Mouse (Mus musculus): ENCODE results near the gene Zdhhc11.
A peak's percentile ranks its signal among the peaks of the same experiment; 100 is the strongest.

The Zdhhc11 gene

DNA sequence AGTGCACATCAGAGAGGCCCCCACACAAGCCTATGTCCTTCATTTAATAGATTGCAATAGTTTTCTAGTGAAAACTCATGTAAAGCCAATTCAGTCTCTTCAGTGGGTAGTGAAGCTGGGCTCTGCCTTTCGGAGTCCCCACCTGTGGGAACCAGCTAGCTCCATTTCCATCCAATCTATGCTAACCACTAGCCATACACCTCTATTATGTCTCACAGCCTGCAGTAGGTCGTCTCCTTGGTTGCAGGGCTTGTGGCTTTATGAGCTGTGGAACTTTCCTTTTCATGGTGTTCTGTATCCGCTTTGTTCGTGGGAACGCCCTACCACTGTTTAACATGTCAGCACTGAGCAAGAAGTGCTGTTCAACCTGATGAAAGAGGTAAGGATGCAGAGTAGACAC is at the start of gene Zdhhc11:
TSS of gene Zdhhc11 (plus strand) at position 301 of the 400 bp plus-strand sequence.
- DNase-seq (ENCODE audit: low spot score): no peak

DNA sequence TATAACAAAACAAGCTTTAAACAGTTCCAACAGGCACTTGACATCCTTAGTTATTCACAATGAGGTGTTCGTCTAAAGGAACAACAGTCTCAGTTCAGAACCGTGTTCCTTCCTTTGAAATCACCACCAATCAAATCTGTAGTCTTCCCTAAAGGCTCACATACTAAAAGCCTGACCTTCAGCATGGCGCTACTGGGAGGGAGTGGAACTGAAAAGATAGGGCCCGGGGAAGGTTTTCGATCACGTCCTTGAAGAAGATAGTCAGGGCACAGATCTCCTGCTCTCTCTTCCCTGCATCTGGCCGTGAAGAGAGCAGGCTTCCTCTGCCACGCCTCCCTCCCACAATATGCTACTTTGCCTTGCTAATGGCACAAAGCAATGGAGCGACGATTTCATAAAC is 31.4 kb upstream of the Zdhhc11 start:
- no peak for DNase-seq (ENCODE audit: low spot score)

GRCm38 (mm10) chr13:73936938-73937320 is 26.7 kb upstream of the Zdhhc11 start:
- no peak for DNase-seq (ENCODE audit: low spot score)

DNA sequence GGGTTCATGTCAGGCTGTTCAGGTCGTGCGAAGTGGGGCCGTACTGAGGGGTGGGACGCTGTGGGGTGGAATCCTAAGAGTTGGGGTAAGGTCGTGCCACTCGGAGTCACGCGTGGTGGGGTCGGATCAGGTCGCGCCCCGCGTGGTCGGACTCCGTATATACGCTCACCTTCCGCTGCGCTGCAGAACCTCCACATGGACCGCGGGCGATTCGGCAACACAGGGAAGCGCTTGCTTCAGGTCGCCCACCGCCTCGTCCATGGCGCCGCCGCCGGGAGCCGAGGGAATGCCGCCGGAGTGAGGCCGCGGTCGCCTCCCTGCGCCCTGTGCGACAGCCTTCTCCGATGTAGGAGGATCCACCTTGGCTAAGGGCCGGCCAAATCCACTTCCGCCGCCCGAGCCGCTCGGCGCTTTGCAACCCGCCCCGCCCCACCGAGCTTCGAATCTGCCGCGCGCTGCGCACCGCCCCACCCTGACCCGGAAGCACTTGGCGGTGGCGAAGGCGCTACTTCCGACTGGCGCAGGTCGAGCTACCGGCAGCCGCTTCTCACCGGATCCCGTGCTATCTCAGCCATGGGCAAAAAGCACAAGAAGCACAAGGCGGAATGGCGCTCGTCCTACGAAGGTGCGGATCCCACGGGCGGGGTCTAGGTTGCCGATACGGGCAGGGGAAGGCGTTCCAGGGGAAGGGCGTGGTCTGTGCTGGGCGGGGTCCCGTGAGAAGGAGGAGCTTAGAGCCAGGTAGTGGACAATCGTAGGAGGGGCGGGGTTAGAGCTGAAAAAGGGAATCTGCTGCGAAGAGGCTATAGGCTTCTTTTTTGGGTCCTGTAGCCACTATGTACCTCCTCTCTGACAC is 26.1 kb upstream of the Zdhhc11 start, which contains the start of the genes Trip13 and Brd9:
TSS of gene Trip13 (minus strand) at position 464 of the 856 bp plus-strand sequence.
TSS of gene Brd9 (plus strand) at position 491 of the 856 bp plus-strand sequence.
- peak; percentile 95 for DNase-seq (ENCODE audit: low spot score)

DNA sequence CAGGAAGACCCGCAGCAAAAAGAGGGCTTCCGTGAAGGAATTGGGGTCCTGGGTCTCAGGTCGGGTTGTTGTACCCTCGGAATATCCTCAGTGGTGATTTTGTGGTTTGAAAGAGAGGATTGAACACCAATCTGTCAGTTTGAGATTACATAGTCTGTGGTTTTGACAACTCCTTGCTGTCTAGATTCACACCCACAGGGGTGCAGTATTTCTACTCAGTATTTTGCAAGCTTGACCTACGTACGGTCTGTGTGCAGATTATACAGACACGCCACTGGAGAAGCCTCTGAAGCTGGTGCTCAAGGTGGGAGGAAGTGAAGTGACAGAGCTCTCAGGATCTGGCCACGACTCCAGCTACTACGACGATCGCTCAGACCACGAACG is 25.5 kb upstream of the Zdhhc11 start:
- DNase-seq (ENCODE audit: low spot score): no peak

DNA sequence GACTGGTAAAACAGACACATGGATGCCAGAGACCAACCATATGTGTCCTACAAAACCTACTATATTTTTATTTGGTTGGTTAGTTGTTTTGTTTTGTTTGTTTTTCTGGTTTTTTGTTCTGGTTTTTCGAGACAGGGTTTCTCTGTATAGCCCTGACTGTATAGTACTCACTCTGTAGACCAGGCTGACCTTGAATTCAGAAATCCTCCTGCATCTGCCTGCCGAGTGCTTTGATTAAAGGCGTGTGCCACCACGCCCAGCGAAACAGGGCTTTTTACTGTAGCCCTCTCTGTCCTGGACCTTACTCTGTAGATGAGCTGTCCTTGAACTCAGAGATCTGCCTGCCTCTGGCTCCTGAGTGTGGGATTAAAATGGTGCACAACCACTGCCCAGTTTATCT is 24.6 kb upstream of the Zdhhc11 start:
- DNase-seq (ENCODE audit: low spot score): no peak

DNA sequence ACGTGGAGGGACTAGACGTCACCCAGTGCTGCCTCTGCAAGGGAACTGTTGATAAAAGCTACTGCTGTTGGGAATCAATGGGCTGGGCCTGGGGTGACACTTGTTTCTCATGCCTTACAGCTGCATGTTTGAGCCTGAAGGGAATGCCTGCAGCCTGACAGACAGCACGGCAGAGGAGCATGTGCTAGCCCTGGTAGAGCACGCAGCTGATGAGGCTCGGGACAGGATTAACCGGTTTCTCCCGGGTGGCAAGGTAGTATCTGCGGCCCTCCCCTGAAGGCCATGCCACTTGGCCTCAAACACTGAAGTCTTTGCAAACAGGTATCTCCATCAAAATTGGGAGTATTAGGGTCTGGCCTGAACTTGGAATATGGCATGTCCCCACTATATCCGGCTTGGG is 19.0 kb upstream of the Zdhhc11 start:
- peak; percentile 72 for DNase-seq (ENCODE audit: low spot score)

DNA sequence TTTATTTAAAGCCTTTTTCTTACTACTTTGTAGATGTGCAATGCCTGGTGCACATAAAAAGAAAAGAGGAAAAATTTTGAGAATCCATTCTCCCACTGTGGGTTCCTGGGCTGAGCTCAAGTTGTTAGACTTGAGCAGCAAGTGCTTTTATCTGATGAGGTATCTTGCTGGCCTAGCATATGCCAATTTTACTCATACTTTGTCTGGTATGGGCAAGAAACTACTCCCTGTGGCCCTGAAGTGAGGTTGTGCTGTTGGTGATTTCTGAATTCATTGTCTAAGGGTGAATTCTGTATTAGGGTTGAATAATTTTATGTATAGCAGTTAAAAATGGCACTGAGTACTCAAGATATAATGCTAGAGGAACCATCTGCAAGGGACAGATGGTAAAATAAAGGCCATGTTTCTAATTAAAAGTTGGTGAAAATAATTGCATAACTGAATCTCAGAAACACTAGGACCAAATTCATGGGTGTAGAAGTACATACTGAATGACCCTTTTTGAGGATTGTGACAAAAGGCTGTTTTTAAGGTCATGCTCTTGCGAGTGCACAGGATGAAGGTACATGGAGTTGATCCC is 10.0 kb upstream of the Zdhhc11 start:
- DNase-seq (ENCODE audit: low spot score): no peak

DNA sequence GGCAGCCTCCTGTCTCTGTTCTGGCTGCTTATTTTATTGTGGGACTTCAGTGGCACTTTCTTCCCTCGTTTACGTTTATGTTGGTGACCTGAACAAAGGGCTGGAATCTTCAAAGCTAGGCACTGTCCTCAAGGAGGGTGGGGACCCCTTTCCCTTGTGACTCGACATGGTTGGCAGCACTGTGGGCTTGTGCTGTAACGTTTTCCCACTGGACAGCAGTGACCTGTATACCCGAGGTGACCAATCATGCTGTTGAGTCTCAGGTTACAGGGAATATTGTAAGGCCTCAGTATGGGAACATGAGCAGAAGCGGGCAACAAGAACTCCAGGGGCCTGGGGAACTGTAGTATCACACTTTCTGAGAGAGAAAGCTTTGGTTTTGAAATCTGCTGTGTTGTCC is 9.0 kb upstream of the Zdhhc11 start:
- DNase-seq (ENCODE audit: low spot score): no peak

GRCm38 (mm10) chr13:73955531-73955930 is 8.1 kb upstream of the Zdhhc11 start:
- DNase-seq (ENCODE audit: low spot score): no peak

DNA sequence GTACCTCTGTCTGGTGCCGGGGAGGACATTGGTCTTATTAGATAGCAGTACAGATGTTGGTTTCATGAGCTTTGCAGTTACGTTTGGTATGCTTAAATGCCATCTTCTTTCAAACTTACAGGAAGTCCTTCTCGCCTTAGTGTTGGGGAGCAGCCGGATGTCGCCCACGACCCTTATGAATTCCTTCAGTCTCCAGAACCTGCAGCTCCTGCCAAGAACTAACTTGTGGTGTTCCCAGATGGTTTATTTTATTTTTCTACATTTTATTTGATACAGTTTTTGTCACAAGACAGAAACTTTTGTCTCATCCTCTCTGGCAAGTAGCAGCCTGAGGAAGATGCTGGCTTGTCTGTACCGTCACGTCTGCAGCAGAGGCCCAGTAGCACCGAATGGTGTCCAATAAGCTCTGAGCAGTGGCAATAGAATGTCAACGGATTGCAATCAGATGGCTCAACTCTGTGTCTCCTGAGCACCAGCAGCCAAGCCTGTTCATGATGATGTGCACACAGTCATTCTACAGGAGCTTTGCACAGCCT is 3.5 kb upstream of the Zdhhc11 start:
- DNase-seq (ENCODE audit: low spot score): no peak

GRCm38 (mm10) chr13:73961177-73961576 is 2.5 kb upstream of the Zdhhc11 start:
- DNase-seq (ENCODE audit: low spot score): no peak

GRCm38 (mm10) chr13:73970545-73971448 is 7.1 kb downstream of the Zdhhc11 start:
- peak; percentile 66 for DNase-seq (ENCODE audit: low spot score)

GRCm38 (mm10) chr13:73974523-73974922 is 10.9 kb downstream of the Zdhhc11 start:
- no peak for DNase-seq (ENCODE audit: low spot score)

GRCm38 (mm10) chr13:73976935-73977334 is 13.3 kb downstream of the Zdhhc11 start:
- no peak for DNase-seq (ENCODE audit: low spot score)

DNA sequence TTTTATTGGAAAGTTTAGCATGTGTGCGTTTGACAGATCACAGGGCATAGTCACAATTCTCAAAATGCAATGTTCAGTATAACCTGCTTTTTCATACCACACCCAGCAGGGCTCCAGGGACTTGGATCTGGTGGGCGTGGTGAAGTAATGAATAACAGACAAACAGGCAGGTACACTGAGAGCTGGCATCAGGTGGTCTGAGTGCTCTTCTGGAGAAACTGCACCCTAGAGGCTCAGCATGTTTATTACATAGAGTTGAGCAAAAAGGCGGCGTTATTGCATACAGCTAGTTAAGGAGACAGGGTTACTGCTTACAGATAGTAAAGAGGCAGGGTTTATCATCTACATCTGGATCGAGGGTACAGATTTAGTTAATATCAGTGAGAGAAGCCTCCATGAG is 26.7 kb downstream of the Zdhhc11 start:
- DNase-seq (ENCODE audit: low spot score): no peak

GRCm38 (mm10) chr13:73990761-73991160 is 27.1 kb downstream of the Zdhhc11 start:
- no peak for DNase-seq (ENCODE audit: low spot score)

GRCm38 (mm10) chr13:73991267-73991666 is 27.6 kb downstream of the Zdhhc11 start:
- DNase-seq (ENCODE audit: low spot score): no peak

- no peak for DNase-seq (ENCODE audit: low spot score)
These were observed 32.8 kb downstream of the Zdhhc11 start for GRCm38 (mm10) chr13:73996456-73996855.

DNA sequence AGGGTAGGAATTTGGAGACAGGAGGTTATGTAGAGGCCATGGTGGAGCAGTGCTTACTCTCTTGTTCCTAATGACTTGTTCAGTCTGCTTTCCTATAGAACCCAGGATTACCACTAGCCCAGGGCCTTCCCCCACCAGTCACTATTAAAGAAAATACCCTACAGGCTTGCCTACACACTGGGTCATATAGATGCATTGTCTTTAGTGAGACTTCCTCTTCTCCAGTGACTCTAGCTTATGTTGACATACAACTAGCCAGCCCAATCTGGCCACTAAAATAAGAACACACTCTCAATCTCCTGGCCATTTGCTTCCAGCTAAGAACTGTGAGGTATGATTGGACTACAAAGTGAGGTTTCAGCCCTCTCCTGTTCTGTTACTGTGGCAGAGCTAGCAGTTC is 36.9 kb downstream of the Zdhhc11 start:
- no peak for DNase-seq (ENCODE audit: low spot score)

- DNase-seq (ENCODE audit: low spot score): no peak
These were observed 37.3 kb downstream of the Zdhhc11 start for GRCm38 (mm10) chr13:74000961-74001360.

DNA sequence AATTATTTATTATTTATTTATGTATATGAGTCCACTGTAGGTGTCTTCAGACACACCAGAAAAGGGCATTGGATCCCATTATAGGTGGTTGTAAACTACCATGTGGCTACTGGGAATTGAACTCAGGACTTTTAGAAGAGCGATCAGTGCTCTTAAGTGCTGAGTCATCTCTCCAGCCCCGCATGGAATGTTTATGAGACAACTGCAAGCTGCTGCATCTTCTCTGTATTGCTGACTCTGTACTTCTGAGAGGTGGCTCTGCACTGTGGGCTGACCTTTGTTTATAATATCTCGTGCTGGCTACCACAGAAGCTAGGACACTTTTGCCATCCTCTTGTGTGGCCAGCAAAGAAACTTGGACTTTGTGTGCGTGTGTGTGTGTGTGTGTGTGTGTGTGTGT is 37.8 kb downstream of the Zdhhc11 start:
- DNase-seq (ENCODE audit: low spot score): no peak
